Mouse (Mus musculus) liver, embryonic 11.5 days (tissue): ENCODE results near the gene Epo. TPM values are rescaled to one million over a fixed set of nuclear protein-coding genes. Genes with fewer than 3 reads are reported as not detected.

Source experiments
- ATAC-seq: fragments of 200-750 bp; cut with Nextera tagmentation; replicated peaks from 2 replicates; pipeline ENCODE4 v1.8.0; 2017; ENCODE audit warnings: moderate number of reproducible peaks, mild to moderate bottlenecking, moderate TSS enrichment, moderate library complexity; ENCODE audit not compliant: low FRiP score
- DNase-seq: peaks from one replicate; pipeline ENCODE4 v3.0.0-alpha.2; 2017; ENCODE audit warnings: low spot score
- H3K27ac ChIP-seq: fragments of 300-500 bp; sonication (generic); 2 replicates; pipeline ENCODE4 v1.5.1; 2014; ENCODE audit warnings: mild to moderate bottlenecking, low read depth, low read length, control low read depth
- H3K27me3 ChIP-seq: fragments of 300-500 bp; sonication (generic); replicated peaks from 2 replicates; pipeline ENCODE4 v1.6.1; 2014; ENCODE audit warnings: low read length, mixed read lengths; ENCODE audit not compliant: control insufficient read depth, insufficient read depth
- H3K36me3 ChIP-seq: fragments of 300-500 bp; sonication (generic); 2 replicates; pipeline ENCODE4 v1.6.1; 2014; ENCODE audit warnings: mild to moderate bottlenecking, low read length, moderate library complexity, mixed read lengths; ENCODE audit not compliant: control insufficient read depth, insufficient read depth
- H3K4me1 ChIP-seq: fragments of 300-500 bp; sonication (generic); replicated peaks from 2 replicates; pipeline ENCODE4 v1.6.1; 2014; ENCODE audit warnings: low read length, mixed read lengths; ENCODE audit not compliant: control insufficient read depth, insufficient read depth
- H3K4me2 ChIP-seq: fragments of 300-500 bp; sonication (generic); 2 replicates; pipeline ENCODE4 v1.6.1; 2014; ENCODE audit warnings: mild to moderate bottlenecking, control low read depth, moderate library complexity
- H3K4me3 ChIP-seq: fragments of 300-500 bp; sonication (generic); 2 replicates; pipeline ENCODE4 v1.5.1; 2014; ENCODE audit warnings: low read depth, low read length, control low read depth
- H3K9ac ChIP-seq: fragments of 300-500 bp; sonication (generic); 2 replicates; pipeline ENCODE4 v1.6.1; 2014; ENCODE audit warnings: low read depth, low read length, control low read depth
- H3K9me3 ChIP-seq: fragments of 300-500 bp; sonication (generic); 2 replicates; pipeline ENCODE4 v1.6.1; 2016; ENCODE audit warnings: low read length, inconsistent platforms, mixed read lengths; ENCODE audit not compliant: control insufficient read depth
- WGBS: fragments of 180-500 bp; shearing (Covaris S2); extraction: QIAGEN DNeasy Blood & Tissue Kit; methylation state at CpG from one replicate; pipeline ENCODE4 v1.1.7; 2014; 5-methylcytosine and 5-hydroxymethylcytosine counted together
- polyA plus RNA-seq: library from polyadenylated mRNA; unstranded; fragments of >200 nt; fragmentation: Nextera tagmentation; extraction: Ambion mirVana; gene quantifications from 2 replicates; pipeline ENCODE4 v1.2.1, GENCODE M21; 2014

Epo gene
- 4.6 and 7.8 TPM in 2 replicates for polyA plus RNA-seq

DNA sequence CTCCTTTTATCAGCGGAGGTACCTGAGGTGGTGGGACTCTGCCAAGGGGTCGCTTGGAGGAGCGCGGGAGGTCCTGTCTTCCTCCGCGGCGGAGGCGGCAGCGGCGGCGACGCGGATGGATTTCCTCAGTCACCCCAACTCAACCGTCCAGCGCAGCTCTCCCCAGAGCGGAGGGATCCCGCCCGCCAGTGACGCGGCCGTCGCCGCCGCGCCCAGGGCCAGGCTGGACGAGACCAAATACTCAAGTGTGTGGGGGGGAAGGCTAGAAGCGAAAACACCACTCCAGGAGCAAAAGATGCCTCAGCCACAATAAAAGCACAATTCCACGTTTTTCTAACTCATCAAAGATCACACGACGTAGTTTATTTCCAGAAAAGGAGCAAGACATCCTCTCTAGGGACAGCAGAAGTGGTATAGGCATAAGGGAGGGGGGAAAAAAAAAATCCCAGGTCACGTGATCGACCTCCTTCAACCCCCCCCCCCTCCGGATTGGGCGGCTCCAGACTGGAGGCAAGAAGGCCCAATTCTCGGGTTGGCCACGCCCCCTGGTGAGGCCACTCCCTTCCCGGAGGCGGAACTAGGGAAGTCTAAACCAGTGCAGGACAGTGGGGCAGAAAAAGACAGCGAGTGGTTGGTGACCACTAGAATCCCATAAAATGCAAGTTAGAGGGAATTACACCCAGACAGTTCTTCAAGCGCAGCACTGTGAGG is at the start of gene Epo, which contains the start of gene Gnb2:
Epo (minus strand) TSS at position 126 of the 711 bp plus-strand sequence.
Gnb2 (minus strand) TSS at position 394 of the 711 bp plus-strand sequence.
- H3K9ac ChIP-seq, result peak within 1 kb of the TSS; percentile 93
- ATAC-seq (peak; percentile 82), DNase-seq (peak; percentile 97)
- H3K9me3 ChIP-seq, result no peaks in the 10 kb centered on the region
- H3K4me2 ChIP-seq, result peak within 1 kb of the TSS; percentile 100
- peak within 1 kb of the TSS; percentile 84 for H3K4me3 ChIP-seq
- H3K27me3 ChIP-seq, result no peaks in the 10 kb centered on the region
- H3K36me3 ChIP-seq, result peaks cover 17% of the 10 kb centered on the region
- H3K27ac ChIP-seq, result peak within 1 kb of the TSS; percentile 84
- peaks cover 16% of the 10 kb centered on the region for H3K4me1 ChIP-seq
- WGBS, result under 1% methylated on average over 40 of the region's 40 CpGs

DNA sequence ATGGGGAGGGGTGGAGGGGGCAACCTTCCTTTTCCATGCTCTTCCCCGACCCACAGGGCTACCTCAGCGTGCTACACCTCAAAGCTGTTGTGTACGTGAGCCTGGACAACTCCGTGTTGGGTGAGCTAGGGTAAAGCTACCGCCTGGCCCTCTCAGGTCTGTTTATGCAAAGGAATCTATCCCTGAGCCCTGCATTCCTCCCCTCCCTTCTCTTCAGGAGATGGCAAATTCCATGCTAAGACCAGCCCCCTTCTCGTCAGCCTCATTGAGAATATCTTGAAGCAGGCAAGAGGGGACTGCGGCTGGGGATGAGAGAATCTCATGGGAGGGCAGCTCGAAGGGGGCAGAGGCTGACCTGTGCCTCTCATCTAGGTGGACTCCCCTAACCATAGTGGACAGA is 49.7 kb upstream of the Epo start:
- H3K27ac ChIP-seq, result no peak overlapping the region
- ATAC-seq, result no peak
- H3K4me3 ChIP-seq, result no peak overlapping the region
- H3K9me3 ChIP-seq, result no peaks in the 10 kb centered on the region
- H3K9ac ChIP-seq, result no peak overlapping the region
- H3K36me3 ChIP-seq, result peaks cover 3% of the 10 kb centered on the region; the same call in 1 of the 2 replicates
- H3K27me3 ChIP-seq, result peaks cover 15% of the 10 kb centered on the region
- 46% methylated on average over 8 of the region's 8 CpGs for WGBS
- DNase-seq, result no peak
- H3K4me1 ChIP-seq, result peaks cover 6% of the 10 kb centered on the region
- H3K4me2 ChIP-seq, result no peak overlapping the region

DNA sequence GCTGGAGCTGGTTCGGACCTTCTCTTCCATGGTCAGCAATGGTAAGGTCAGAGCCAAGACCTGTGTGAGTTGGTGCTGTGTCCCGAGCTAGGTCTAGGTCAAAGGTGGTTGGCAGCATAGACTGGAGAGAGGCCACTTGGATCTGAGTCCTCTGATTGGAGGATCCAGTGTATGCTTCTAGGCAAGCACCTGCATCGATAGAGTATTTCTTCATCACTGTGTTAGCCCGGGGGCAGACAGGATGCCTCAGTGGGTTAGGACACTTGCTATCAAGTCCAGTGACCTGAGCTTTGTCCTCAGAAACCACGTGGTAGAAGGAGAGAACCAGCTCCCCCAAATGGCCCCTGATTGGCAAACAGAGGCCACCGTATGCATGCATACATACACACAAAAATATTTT is 47.2 kb upstream of the Epo start:
- H3K4me1 ChIP-seq, result peaks cover 6% of the 10 kb centered on the region
- DNase-seq (no peak), ATAC-seq (no peak)

DNA sequence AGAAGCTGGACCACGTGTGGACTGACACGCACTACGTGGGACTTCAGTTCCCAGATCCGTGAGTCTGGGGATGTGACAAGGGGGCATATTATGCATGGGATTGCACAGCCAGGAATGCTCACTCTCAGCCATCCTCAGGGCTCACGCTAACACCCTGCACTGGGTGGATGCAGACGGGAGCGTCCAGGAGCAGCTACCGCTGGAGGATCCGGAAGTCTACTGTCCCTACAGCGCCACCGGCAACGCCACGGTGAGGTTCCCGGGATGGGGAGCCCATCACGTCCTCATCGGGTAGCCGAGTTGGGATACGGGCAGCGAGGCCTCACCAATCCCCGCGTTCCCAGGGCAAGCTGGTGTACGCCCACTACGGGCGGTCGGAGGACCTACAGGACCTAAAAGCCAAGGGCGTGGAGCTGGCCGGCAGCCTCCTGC is 41.4 kb upstream of the Epo start:
- Histone ChIP-seq H3K4me2 (peak overlapping the region; percentile 55), H3K27ac (no peak overlapping the region), H3K4me3 (peak overlapping the region; percentile 14; the same call in 1 of the 2 replicates), H3K9ac (no peak overlapping the region), H3K27me3 (no peaks in the 10 kb centered on the region), H3K9me3 (no peaks in the 10 kb centered on the region), H3K36me3 (peaks cover 7% of the 10 kb centered on the region; the same call in 1 of the 2 replicates), H3K4me1 (peaks cover 23% of the 10 kb centered on the region)
- 20% methylated on average over 27 of the region's 27 CpGs for WGBS
- no peak for DNase-seq
- no peak for ATAC-seq

More for the DNA sequence above, 47.2 kb upstream of the Epo start:
- 57% methylated on average over 6 of the region's 6 CpGs for WGBS
- Histone ChIP-seq H3K4me3 (no peak overlapping the region), H3K27me3 (peaks cover 15% of the 10 kb centered on the region), H3K9ac (no peak overlapping the region), H3K36me3 (peaks cover 4% of the 10 kb centered on the region; the same call in 1 of the 2 replicates), H3K9me3 (no peaks in the 10 kb centered on the region), H3K27ac (no peak overlapping the region), H3K4me2 (no peak overlapping the region)

DNA sequence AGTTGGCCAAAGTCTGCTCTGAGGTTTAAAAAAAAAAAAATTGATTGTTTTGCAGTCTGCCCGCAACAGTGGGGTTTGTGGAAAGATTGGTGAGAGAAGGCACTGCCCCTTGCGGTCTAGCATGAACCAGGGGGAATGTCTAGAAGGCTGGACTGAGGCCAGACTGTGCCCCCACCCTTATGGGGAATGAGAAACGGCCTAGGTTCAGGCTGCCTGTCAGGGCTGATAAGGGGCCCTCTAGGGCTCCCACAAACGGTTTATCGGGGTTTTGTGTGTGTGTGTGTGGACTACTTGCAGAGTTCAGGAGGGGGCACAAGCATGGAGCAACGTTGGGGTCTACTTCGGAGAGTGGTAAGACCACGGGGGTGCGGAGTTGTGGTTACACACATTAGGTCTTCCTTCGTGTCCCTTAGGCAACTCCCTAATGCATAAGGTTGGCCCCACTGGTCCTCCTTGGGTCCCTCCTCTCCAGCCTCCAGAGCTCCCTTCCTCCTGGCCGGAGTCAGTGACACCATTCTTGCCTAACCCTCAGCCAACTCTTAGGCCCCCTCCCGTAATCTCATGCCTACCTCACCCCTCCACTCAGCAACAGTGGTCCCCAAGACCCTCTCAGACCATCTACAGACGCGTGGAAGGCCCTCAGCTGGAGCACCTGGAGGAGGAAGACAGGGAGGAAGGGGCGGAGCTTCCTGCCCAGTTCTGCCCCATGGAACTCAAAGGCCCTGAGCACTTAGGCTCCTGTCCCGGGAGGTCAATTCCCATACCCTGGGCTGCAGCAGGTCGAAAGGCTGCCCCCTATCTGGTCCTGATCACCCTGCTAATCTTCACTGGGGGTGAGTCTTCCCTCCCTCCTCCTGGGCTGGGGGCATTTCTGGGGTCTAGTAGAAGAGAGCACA is 37.9 kb upstream of the Epo start:
- WGBS, result 31% methylated on average over 17 of the region's 17 CpGs
- peak overlapping the region; percentile 71 for H3K9ac ChIP-seq
- H3K27me3 ChIP-seq, result no peaks in the 10 kb centered on the region
- peak; percentile 72 for DNase-seq
- ATAC-seq, result peak; percentile 94
- peak overlapping the region; percentile 95 for H3K4me2 ChIP-seq
- H3K4me1 ChIP-seq, result peaks cover 32% of the 10 kb centered on the region
- H3K36me3 ChIP-seq, result peaks cover 3% of the 10 kb centered on the region; the same call in 1 of the 2 replicates
- peak overlapping the region; percentile 91 for H3K27ac ChIP-seq
- peak overlapping the region; percentile 58 for H3K4me3 ChIP-seq
- H3K9me3 ChIP-seq, result no peaks in the 10 kb centered on the region

DNA sequence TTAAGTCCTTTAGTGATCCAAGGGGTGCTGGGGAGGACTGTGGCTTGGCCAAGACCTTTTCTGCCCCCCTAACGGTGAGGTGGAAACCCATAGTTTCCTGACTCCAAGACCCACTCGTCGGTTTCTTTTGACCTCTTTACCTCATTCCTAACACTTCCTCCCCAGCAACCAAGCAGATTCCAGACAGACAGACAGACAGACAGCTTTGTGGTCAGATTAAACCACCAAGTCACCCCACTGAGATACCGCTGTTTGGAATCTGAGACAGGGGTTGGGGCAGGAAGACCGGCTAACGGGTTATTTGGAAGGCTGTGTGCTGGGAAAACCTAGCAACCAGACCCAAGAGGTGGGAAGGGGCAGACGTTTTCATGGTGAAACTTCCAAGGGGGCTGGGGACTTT is 37.1 kb upstream of the Epo start:
- Histone ChIP-seq H3K4me1 (peaks cover 32% of the 10 kb centered on the region), H3K36me3 (peaks cover 3% of the 10 kb centered on the region; the same call in 1 of the 2 replicates), H3K27ac (peak overlapping the region; percentile 91), H3K4me2 (peak overlapping the region; percentile 95), H3K9ac (peak overlapping the region; percentile 67), H3K4me3 (peak overlapping the region; percentile 58), H3K27me3 (no peaks in the 10 kb centered on the region), H3K9me3 (no peaks in the 10 kb centered on the region)
- DNase-seq (peak; percentile 49), ATAC-seq (no peak)
- WGBS, result 25% methylated on average over 7 of the region's 7 CpGs

DNA sequence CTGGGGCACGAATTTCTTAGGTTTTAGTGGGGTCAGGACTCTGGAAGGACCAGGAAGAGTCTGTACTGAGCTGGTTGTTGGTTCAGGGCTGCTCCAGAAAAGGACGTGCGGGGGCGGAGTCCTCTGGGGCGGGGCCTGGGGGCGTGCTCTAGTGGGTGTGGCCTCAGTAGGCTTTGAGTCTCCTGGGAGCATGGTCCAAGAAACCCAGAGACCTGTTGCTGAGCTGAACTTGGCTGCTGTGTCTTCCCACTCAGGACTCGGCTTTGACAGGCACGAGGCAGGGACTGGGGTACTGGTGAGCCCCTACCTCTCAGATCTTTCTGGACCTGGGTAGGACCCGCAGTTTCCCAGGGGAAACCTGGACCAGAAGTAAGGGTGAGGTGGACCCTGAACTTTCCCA is 36.6 kb upstream of the Epo start, which contains the start of gene Tfr2:
Tfr2 (plus strand) TSS at position 176 of the 400 bp plus-strand sequence.
- H3K36me3 ChIP-seq, result no peaks in the 10 kb centered on the region; the same call in 1 of the 2 replicates
- H3K27me3 ChIP-seq, result no peaks in the 10 kb centered on the region
- peak within 1 kb of the TSS; percentile 67 for H3K9ac ChIP-seq
- 13% methylated on average over 9 of the region's 9 CpGs for WGBS
- peaks cover 32% of the 10 kb centered on the region for H3K4me1 ChIP-seq
- H3K4me3 ChIP-seq, result peak within 1 kb of the TSS; percentile 58
- H3K27ac ChIP-seq, result peak within 1 kb of the TSS; percentile 91
- H3K9me3 ChIP-seq, result no peaks in the 10 kb centered on the region
- peak within 1 kb of the TSS; percentile 95 for H3K4me2 ChIP-seq
- ATAC-seq (peak; percentile 82), DNase-seq (peak; percentile 84)

DNA sequence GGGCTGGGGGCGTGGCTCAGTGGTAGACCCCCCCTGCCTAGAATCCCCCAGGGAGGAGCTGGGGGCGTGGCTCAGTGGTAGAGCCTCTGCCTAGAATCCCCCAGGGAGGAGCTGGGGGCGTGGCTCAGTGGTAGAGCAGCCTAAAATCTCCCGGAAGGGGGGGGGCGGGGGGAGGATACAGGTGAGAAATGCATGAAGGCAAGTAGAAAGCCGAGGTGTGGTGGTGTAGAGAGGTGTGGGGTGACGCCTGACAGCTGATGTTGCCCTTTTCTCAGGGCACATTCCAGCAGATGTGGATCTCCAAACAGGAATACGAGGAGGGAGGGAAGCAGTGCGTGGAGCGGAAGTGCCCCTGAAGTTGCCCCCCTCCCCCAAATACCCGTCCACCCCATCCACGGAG is 36.0 kb upstream of the Epo start:
- Histone ChIP-seq H3K4me2 (peak overlapping the region; percentile 95), H3K4me3 (peak overlapping the region; percentile 58), H3K27ac (peak overlapping the region; percentile 48; the same call in 1 of the 2 replicates), H3K9me3 (no peaks in the 10 kb centered on the region), H3K4me1 (peaks cover 25% of the 10 kb centered on the region), H3K9ac (0 out of 2 replicates have a peak overlapping the region, but pooled peaks have one; percentile 67), H3K27me3 (no peaks in the 10 kb centered on the region), H3K36me3 (no peaks in the 10 kb centered on the region)
- WGBS, result 60% methylated on average over 12 of the region's 12 CpGs
- ATAC-seq, result no peak
- DNase-seq, result no peak
